Mouse (Mus musculus) inflammation-experienced regulatory T-cells, adult 6 months (primary cell): ENCODE results near the gene Mcu. TPM values are rescaled to one million over a fixed set of nuclear protein-coding genes. Genes with fewer than 3 reads are reported as not detected.
A peak's percentile ranks its signal among the peaks of the same experiment; 100 is the strongest.

Experiments used
- ATAC-seq: one replicate; pipeline ENCODE4 v1.8.0; 2017
- polyA plus RNA-seq, 3 experiments: library from polyadenylated mRNA; unstranded; fragments of 100-300 nt; shearing (Covaris generic); gene quantifications; one replicate each; pipeline ENCODE4 v1.2.1; 2017

Gene Mcu
- polyA plus RNA-seq, 3 experiments from 2014 or later: 20.2 to 36.2 (median 30.8) TPM

DNA sequence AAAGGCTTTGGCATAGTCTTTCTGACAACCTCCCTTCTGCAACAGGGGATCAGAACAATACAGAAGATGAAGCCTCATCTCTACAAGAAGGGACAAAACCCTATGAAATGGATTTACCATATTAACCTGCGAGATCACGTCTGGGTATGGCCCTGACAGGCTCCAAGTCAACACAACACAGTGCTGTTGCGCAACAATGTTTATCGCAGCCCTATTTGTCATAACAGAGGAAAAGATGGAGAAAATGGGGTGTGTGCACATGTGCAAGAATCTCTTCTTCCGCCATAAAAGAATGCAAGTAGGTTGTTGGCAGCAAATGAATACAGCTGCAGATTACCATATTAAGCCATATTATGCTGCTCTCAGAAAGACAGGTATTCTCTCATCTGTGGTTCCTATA is 88.7 kb downstream of the Mcu start:
- ATAC-seq: no peak

DNA sequence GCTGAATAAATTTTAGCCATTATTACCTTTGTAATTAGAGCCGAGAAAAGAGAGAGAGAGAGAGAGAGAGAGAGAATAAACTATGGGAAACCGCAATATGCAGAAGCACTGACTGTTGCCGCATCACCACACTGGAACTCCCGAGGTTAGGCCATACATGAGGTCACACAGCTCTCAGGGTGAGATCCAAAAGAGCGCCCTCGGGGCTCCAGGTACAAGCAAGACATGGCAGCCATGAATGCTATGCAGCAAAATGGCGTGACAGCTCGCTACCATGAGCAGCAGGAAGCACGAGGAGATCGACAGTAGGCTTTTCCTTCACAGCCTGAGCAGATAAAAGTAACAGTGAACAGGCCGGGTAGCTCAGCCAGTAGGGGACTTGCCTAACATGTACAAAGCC is 89.2 kb downstream of the Mcu start:
- no peak for ATAC-seq

DNA sequence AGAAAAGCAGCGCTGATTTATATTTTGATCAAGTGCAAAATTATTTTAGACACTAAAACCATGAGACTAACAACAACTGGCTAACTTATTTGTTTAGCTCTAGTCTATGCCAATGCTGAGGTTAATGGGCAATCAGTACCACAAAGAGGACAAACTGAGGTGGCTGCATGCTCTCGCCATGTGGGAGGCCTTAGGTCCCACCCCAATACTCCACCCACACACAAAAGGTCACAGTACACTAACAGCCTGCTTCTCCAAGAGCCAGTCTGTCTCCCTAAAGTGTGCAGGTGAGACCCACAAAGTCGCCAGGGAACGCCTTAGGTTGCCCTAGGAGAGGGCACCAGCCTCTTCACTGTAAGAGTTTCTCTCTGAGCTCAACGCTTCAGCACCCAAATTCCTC is 91.8 kb downstream of the Mcu start:
- no peak for ATAC-seq

DNA sequence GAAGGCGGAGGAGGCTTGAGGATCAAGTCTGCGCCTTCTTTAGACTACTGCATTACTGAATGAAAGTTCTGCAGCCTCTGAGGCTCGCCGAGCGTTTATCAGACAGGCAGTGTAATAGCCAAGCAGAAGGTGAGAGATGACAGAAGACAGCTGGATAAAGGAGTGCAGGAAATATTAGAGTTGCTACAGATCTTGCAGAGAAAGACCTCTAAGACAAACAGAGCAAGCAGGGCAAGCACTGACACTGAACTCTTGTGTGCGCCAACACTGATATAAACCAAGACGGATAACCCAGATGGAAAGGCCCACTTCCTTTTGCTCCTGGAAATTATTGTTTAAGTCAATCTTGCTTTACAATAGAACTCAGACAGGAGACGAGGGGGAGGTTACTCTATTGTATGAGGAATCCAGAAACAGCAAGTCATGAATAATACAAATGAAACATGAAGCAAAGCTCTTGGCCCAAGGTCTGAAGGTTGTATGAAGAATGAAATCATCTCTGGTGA is 92.6 kb downstream of the Mcu start:
- no peak for ATAC-seq

DNA sequence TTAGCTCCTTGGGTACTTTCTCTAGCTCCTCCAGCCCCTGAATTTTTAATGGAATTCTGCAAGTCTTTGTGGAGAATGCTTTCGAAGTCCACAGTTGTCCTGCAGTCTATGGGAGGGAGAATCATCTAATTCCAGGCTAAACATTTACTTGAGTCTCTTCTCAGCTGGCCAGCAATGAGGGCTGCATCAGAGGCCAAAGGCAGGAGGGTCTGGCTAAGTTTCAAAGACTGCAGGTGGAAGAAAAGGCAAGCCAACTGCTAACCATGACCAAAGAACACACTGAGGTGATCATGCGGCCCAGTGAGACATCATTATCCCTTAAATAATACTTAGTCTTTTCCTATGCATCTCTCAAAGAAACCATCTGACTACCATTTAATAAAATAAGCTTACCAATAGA is 95.8 kb downstream of the Mcu start:
- ATAC-seq: no peak

DNA sequence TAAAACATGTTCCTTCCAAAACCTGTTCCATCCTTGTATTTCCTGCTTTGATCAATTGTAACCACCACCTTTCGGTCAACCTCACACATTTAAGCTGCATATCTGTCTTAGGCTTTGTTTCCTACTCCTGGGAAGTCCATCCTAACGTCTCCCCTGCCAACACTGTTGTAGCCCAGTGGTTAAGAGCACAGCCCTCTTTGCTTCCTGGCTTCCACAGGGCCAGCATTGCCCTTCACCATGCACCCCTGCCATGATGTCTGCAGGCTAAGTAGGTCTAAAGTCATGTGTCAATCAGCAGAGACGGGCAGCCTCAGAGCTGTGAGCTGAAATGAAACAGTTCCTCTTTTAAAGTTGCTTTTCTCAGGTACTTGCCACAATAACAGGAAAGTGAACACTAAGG is 97.1 kb downstream of the Mcu start:
- no peak for ATAC-seq

DNA sequence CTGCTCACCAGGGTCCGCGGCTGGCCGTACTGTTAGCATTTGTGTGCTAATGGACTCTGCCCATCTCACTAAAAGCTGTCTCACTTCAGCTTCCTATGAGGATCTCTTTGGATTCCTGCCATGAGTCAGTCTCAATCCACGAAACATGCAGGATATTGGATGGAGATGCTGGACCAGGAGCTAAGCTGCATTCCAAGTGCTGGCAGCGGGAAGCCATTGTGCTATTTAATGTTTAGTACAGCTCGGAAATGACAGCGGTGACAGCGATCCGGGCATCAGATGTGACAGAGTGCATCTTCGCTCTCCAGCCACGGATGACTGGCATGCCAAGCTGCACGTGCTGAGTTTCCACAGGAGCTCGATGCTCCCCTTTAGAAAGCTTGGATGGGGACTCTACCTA is 99.3 kb downstream of the Mcu start:
- ATAC-seq: no peak

DNA sequence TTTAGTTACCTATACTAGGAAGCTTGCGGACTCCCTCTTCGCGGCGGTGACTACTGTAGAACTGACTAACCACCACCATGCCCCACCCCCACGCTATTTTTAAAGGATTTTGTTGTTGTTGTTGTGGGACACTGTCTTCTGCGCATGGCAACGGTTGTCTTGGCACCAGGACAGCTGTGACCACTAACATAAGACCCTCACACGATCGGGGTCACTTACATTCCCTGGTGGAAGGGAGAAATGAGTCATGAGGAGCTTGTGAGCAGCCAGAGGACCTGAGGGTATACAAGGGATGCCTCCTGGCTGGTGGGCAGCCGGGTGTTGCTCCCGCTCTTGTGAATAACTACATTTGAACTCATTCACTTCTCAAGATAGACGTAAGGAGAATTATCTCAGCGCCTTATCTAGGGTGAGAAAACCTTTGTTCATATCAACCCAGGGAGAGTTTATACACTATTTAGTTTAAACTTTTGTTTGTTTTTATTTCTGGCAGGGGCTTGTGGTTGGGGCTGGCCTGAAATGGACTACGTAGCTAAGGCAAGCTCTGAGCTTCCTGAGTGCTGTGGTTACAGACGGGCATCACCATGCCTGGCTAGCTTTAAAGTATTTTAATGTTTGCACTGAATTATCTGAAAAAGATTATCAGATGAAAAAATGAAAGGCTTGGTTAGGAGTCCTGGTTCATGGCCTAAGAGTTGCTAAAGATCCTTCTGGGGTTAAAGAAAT is 101.6 kb downstream of the Mcu start:
- ATAC-seq: no peak

DNA sequence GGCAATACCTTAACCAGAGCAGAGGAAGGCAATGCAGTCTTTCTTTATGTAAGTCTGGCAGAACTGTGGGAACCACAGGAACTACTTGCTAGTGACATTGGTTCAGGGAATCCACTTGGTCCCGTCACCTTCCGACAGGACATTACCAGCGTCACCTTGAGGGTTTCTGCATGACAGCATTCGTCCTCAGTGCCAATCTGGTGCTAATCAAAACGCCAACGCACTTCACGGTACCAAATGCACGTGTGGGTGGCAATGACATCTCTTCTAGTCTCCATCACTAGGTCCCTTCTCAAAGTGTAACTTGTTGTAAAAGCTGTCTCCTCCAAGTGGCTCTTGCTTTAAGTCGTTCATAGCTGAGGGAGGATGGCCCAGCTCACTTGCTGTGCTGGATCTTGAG is 104.3 kb downstream of the Mcu start:
- peak; percentile 60 for ATAC-seq

DNA sequence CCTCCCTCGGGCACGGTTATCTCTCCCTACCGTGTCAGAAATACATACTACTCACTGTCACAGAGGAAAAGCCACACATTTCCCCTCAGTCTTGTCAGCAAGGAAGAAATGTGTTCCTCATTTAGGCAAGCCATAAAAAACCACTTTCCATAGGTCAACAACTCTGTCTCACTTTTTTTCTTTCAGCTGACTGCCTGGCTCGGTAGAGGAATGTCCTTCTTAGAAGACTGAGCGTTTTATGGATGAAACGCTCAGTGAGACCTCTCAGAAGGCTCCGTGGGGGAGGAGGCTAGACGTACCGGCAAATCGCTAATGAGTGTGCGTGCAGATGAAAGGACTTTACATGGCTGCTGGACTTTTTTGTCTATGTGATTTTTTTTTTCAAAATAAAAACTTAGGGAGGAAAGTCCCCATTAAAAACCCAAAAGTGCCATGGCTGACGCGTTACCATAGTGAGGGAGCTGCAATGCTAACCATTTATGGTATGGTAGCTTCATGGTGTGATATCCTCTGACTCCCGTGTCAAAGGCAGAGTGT is 105.0 kb downstream of the Mcu start:
- ATAC-seq: peak; percentile 84

DNA sequence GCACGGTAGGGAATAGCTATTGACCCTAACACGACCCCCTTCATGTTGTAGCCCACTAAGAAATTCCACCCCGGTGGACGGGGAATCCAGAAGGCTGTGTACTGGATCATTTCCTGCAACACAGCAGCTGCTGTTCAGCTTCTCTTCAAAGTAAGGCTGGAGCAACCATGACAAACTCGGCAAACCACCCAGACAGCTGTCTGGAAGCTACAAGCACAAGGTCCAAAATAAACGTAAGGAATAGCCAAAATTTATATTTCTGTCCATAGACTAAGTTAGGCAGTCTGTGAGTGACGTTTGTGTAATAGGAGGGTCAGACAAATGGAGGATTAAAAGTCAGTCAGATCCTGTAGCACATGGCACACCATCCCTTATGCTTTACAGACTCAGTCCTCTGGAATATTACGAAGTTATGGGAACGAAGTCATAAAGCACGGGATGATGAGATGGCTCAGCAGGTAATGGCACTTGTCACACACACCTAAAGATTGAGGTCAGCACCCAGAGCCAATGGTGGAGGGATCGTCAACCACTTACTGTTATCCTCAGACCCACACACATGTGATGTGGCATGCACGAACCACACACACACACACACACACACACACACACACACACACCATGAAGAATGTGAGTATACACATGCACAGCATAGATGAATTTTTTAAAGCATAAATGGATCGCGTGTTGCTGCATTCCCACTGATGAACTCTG is 105.6 kb downstream of the Mcu start:
- no peak for ATAC-seq

DNA sequence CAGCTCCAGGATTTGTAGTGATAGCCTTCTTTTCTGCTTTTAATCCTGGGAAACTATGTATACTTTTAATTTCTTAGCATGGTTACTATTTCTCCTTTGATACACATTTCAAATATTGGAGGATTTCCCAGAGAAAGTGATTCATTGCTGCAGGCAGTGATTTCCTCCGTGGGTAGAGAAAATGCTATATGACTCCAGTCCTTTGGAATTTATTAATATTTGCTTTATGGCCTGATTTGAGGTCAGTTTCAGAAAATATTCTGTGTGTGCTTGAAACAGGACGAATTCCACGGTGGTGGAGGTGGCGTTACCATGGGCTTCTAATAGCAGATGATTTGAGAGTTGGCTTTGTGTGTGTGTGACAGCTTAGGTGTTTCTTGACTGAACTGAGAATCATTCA is 107.3 kb downstream of the Mcu start:
- ATAC-seq: no peak

DNA sequence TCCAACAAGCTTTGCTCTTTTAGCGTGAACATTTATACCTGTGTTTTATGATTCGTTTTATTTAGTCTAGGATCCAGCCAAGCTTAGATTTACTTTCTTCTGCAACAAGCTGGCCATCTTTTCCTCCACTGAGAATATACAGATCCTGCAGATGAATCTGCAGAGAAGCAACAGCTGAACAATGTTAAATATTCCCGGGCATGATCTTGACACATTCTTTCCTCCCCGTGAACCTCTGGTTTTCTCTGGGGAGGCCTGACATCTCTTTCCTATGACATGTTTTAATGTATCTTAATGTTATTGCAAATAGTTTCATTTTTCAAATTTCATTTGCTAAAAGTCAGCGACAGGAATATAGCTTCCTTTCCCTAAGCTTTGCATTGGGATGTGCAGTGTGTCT is 109.8 kb downstream of the Mcu start:
- no peak for ATAC-seq

DNA sequence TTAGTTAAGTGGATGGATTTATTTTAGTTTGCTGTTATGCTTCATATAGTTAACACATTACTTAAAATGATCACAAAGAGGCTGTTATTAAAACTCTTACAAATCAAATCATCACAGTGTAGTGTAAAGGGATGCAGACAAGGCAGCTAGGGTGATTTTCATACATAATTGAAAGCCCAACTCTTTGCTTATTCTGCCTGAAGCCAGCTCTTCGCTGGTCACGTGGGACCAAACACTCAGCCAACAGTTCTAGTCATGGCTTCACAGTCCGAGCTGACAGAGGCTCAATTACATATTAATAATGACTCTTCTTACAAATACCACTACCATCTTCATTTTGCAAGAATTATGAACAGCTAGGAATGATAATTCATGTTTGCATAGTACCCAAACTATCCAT is 112.2 kb downstream of the Mcu start:
- no peak for ATAC-seq

DNA sequence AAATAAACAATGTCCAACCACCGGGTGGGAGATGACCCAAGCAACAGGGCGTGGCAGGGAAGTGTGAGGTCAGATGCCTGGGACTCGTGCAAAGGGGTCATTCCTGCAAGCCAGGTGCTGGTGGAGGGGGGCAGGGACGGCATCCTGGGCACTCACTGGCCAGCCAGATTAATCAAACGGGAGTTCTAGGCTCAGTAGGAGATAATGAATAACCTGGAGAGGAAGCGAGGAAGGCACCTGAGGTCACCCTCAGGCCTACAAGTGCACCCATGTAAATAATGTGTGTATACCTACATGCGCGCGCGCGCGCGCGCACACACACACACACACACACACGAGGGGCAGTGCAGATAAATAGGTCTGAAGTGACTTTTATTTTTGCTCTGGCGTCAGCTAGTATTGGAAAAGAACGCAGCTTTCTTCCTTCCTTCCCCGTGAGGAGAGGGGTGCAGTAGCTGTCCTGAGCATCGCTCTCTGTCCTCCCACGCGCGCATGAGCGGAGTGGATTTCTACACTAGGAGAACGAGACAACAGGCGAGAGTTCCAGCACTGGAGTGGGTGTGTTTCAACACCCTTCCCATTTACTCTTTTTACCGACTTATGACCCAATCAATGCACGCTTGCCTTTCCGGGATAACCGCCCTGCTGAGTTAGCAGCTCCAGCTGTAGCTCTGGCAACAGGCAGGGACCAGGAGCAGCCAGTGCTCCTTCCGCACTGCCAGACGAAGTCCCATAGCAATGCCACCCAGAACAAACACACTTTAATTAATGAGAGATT is 112.9 kb downstream of the Mcu start:
- ATAC-seq: no peak

DNA sequence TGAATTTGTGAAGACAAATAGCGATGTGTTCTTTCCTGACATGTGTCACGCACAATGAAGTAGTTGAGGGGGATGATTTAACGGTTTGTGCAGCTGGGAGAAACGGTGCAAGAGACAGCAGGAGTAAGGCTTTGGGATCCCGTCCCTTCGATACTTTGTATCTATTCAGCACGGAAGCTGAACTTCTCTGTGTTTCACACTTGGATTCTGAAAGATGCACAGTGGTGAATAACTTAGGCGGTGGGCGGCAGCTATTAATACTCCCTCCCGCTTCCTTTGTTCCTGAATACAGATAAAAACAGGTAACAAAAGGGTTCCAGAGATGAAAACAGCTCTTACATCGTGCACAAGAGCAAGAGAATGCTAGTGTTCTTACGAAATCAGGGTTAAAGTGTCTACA is 114.1 kb downstream of the Mcu start:
- no peak for ATAC-seq

DNA sequence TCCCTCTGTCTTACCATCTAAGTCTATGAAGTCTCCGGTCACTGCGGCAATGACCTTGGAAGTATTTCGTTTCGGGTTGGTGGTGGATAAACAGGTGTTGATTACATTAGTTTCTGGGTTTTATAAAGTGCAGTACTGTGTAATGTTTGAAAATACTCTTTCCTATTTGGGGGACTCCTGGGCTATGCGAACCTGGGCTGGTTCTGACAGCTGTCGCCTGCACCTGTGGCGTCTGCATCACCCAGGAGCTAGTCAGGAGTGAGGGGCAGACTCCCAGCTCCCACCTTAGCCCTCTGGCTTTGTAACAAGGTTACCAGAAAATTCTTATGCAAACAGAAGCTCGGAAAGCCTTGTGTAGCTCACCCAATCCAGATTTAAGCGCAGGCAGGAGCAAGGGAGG is 114.7 kb downstream of the Mcu start:
- no peak for ATAC-seq

DNA sequence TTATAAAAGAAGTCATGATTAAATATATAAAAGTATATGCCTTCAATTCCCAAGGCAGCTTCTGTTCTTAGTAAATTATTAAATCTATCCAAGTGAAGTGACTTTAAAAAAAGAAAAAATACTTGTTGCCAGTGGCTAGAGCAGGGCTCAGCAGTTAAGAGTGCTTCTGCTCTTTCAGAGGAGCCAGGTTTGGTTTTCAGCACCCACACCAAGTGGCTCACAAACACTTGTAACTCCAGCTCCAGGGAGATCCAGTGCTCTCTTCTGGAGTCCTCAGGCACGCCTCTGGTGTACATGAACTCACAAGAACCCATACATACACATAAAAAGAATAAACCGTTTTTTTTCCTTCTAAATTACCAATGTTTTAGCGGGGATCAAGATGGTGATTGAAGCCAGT is 116.3 kb downstream of the Mcu start:
- ATAC-seq: no peak

DNA sequence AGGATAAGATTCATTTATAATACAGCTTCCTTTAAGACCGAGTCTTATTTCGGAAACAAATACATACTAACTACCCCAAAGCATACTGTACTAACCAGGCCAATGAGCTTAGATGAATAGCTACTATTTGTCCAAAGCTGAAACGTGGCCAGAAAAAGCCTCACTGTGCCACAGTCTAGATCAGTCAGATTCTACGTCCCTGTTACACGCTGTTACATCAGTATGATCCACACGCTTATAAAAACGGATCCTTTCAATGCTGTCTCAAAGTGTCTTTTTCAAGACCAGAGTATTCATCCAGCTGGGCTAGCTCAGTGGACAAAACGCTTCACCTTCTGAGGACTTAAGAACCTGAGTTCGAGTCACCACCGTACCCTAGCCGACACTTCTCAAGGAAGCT is 119.5 kb downstream of the Mcu start:
- ATAC-seq: no peak

DNA sequence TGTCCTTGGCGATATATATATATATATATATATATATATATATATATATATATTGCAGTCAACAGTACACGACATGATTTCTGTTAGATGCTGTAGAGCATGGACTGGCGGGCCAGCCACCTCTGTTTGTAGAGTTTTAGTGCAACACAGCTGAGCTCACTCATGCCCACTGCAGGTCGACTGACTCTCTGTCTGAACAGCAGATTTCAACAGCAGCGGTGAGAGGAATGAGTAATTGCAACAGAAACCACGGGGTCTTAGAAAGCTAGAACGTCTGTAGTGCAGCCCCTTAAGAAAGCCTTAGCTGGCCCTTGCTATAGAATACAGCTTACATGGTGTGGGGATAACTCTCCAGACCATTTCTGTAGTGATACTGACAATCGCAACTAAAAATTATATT is 121.6 kb downstream of the Mcu start:
- no peak for ATAC-seq

DNA sequence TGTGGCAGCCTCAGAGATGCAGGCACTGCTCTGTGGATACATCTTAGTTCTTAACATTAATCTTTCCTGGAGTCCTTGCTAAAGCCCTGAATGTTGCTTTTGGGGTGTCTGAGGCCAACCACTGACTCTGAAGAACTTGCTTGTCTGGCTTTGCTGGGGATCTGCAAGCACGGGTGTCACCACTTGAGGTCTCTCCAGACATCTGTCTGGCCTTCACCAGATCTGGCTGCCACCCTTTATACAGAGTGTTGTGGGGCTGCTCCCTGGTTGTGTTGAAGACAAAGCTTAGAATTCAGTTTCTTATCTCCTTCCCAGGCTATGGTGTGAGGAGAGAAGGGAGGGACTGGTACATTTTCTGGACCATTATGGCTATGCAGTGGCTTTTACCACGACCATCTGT is 122.4 kb downstream of the Mcu start:
- no peak for ATAC-seq

DNA sequence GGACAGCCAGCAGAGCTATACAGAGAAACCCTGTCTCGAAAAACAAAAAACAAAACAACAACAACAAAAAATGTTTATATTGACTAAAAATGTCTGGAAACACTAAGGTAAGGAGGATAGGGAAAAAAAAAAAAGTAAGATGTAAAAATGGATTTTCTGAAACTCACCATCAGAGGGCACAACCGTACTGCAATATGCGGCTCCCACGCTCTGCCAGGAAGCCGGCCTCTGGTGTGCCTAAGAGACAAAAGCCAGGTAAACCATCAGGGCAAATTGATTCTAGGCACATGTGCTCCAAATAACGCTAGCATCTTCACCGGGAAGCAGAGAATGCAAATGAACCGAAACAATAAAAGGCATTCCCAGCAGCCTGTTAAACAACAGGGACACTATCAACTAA is 125.6 kb downstream of the Mcu start:
- ATAC-seq: no peak

DNA sequence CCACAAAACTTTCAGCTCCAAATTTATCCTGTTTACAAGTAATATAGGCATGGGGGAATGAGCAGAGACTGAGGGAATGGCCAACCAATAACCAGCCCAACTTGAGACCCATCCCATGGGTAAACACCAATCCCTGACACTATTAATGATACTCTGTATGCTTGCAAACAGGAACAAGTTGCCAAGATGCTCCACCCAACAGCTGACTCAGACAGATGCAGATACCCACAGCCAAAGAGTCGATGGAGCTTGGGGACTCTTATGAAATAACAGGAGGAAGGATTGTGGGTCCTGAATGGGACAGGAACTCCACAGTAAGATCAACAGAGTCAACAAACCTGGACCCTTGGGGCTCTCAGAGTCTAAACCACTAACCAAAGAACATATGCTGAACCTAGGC is 127.1 kb downstream of the Mcu start:
- no peak for ATAC-seq
